Mouse (Mus musculus) embryo, embryonic 11.5 days (tissue): Measurements from ENCODE around the gene Glod4.
A peak's percentile ranks its signal among the peaks of the same experiment; 100 is the strongest.

Experiments
- DNase-seq: peaks from one replicate; pipeline ENCODE4 v3.0.0-alpha.2; 2012; ENCODE audit warnings: low read depth, low spot score

Gene Glod4

GRCm38 (mm10) chr11:76242901-76243810 is at the start of gene Glod4, which contains the start of gene Mrm3:
Gene Glod4 (minus strand): TSS chr11:76243725.
Gene Mrm3 (plus strand): TSS chr11:76243715.
- peak; percentile 90 for DNase-seq

DNA sequence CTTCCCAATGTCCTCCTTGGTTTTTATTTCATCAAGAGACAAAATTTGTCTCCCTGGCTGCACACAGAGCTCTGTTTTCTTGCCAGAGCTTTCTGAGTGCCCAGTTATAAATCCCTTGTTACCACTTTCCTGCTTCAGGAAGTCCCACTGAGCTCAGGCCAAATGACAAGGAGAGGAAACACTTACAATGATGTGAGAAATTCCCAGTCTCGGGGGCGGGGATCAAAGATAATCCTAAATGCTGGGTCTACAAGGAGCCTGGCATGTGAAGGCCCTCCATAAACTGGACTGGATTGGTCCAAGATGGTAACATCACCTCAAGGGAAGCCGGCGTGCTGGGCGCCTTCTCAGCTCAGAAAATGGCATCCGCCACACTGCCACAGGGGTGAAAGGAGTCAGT is 49.3 kb upstream of the Glod4 start:
- DNase-seq = no peak

DNA sequence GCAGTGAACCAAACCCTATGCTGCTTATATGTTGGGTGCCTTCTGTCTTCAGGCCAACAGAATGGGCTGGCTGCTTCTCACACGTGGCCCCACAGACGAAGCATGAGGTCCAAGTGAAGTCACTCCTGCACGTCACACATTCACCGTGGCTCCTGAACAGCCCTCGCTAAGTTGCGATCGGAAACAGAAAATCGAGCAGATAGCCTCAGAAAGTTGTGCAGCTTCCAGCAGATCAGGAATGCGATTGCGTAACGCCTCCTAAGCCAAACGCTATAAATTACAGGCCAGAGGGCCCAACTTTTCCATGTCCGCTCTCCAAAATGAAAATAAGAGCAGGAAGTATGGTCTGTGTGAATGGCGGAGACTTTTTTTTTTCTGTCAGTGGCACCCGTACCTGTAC is 48.9 kb upstream of the Glod4 start:
- DNase-seq = no peak

DNA sequence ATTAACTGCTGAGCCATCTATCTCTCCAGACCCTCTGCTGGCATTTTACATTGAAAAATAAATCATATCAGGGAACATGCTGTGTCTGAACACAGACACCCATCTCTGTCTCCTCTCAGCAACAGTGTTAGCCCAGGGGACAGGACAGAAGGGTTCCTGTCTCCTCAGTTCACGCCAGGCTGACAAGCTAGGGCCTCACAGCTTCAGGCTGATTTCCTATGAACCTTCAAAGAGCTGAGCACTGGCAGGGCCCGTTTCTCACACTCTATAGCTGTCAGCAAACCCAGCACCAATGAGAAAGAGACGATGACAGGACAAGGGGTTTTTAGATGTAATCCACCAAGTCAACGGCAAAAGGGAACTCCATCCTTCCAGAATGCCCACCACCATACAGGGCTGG is 48.4 kb upstream of the Glod4 start:
- DNase-seq = no peak

DNA sequence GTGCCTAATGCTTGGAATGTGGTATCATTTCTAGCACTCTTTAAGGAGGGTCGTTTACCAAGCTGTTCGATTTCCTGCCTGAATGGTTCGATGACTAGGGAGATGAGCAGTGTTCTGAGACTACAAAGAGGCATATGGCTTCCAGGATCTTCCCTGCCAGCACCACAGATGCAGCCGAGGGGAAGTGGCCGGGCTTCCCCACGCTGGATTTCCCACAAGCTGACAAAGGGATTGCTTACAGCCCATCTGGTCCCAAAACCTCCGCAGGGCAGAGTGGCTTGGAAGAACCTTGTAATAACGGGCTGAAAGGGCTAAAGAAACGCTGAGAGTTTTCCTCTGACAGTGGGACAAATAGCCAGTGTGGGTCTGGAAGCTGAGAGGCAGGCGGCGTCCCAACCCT is 46.8 kb upstream of the Glod4 start:
- no peak for DNase-seq

- no peak for DNase-seq
These were observed 45.1 kb upstream of the Glod4 start for GRCm38 (mm10) chr11:76288645-76289044.

- no peak for DNase-seq
These were observed 43.8 kb upstream of the Glod4 start for GRCm38 (mm10) chr11:76287301-76287700.

DNA sequence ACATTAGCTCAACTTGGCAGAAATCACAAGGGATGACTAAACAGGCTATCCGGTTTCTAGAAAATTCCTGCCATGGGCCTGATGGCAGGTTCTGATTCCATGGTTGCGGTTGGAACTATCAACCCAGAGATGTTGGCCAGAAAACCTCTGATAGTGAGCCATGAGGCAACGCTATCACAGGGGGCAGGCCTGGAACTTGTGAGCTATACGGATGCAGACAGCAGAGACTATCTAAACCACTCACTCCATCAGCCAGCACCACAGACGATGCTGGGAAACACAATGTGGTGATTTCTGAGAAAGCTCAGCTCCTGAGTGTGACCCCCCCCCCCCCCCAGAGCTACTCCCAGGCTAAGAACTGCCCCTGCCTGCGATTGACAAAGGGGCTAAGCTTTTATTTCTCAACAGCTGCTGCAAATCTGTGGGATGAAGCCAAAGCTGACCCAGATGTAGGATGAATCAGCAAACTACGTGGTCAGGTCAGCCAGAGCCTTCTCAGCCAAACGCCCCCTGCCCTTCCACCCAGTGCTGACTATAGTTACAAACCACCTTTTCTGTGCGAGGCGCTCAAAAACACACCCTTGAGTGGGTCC is 43.1 kb upstream of the Glod4 start:
- no peak for DNase-seq

GRCm38 (mm10) chr11:76285431-76286075 is 42.0 kb upstream of the Glod4 start:
- no peak for DNase-seq

DNA sequence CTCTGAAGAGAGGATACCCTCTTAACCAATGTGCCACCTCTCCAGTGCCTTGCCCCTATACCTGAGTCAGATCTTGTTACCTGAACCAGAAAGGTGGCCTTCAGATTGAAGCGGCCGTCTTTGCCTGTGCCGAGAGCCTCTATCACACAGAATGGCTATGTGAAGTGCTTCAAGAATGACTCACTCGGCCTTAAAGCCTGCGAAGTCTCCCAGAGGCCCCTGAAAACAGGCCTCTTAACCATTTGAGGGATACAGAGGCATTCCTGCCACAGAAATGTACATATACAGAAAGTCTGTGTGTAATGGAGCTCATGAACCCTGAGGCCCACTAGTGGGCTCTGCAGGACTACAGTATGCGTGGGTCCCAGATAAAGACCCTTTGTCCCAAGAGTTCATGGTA is 40.3 kb upstream of the Glod4 start:
- no peak for DNase-seq

DNA sequence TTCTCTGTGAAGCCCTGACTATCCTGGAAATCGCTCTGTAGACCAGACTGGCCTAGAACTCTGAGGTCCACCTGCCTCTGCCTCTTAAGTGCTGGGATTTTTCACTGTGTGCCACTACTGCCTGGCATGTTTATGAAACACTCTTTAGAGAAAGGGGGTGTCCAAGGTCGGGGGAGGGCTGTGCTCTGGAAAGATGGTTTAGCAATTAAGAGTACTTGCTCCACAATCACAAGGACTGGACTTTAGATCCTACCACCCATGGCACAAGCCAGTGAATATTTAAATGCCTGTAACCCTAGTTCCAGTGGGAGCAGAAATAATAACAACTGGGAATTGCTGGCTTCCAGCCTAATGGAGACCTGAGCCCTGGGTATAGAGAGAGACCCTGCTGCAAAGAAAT is 36.4 kb upstream of the Glod4 start:
- no peak for DNase-seq

GRCm38 (mm10) chr11:76278960-76279852 is 35.7 kb upstream of the Glod4 start:
- DNase-seq = no peak

DNA sequence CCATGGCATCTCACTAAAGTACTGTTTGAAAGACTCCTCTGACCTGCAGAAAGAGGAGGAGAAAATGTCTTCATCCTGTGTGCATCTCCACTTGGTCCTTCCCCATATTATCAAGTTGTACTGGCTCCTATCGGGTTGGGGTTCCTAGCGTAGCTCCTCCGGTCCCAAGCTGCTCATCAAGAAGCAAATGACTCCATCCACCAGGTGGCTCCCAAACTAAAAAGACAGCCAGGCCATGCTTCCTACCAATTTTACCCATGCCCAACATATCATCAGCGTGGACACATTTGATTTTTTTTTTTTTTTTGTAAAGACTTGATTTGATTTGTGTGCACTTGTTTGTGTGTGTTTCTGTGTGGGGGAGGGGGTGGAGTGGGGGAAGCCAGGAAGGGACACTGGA is 28.9 kb upstream of the Glod4 start:
- DNase-seq = no peak

GRCm38 (mm10) chr11:76268521-76269065 is 25.1 kb upstream of the Glod4 start:
- DNase-seq = no peak

GRCm38 (mm10) chr11:76268001-76268459 is 24.5 kb upstream of the Glod4 start:
- DNase-seq = no peak

GRCm38 (mm10) chr11:76267550-76267949 is 24.0 kb upstream of the Glod4 start:
- no peak for DNase-seq

- no peak for DNase-seq
These were observed 19.3 kb upstream of the Glod4 start for GRCm38 (mm10) chr11:76262611-76263351.

- DNase-seq = no peak
These were observed 17.7 kb upstream of the Glod4 start for GRCm38 (mm10) chr11:76261224-76261623.

DNA sequence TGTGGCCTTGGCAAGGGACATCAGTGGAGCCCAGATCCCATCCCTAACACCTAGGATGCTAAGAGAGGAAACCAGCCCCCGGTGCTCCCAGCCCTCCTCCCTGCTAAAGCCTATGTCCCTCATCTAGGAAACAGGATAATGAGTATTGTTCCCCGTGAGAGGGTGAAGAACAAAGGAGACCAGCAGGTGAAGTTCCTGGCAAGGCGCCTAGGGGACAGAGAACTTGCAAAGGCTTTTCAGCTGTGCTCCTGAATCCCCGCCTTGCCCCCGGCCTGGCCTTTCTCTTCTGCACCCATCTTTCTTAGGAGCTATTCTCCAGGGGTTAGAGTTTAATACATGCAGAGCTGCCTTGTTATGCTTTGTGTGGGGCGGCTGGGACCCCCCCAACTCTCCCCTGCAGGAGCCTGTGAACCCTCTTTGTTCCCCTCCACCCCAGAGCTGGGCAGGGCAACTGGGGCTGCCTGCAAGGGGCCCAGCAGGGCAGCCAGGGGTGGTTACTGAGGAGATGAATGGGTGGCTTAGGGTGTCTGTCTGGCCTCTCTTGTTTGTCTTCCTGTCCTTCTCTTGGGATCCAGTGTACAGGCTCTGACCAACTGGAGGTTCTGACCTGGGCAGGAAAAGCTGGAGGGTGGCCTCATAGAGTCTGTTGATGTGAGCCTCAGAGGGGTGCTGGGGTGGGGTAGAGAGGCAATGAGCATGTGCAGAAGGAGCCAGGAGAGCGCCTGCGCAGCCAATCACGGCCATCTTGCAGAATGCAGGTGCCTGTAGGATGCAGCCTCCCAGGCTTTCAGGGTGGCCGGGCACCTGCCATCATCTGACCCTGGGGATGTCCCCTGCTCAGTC is 16.9 kb upstream of the Glod4 start:
- no peak for DNase-seq

GRCm38 (mm10) chr11:76258511-76258910 is 15.0 kb upstream of the Glod4 start:
- DNase-seq = no peak
